Mouse (Mus musculus) adrenal gland (tissue): ENCODE measurements around the gene Mcam.
"Not testable (repeated sequence)": the region's sequence is repeated elsewhere in the genome, so short reads cannot be mapped to it uniquely, and the experiment has no call there.

Experiments
- intact Hi-C: fragments of 180-260 bp; cut with DNase I; formaldehyde crosslinking; loops from one replicate; pipeline ENCODE4 v1.15.1; 2025

The Mcam gene

DNA sequence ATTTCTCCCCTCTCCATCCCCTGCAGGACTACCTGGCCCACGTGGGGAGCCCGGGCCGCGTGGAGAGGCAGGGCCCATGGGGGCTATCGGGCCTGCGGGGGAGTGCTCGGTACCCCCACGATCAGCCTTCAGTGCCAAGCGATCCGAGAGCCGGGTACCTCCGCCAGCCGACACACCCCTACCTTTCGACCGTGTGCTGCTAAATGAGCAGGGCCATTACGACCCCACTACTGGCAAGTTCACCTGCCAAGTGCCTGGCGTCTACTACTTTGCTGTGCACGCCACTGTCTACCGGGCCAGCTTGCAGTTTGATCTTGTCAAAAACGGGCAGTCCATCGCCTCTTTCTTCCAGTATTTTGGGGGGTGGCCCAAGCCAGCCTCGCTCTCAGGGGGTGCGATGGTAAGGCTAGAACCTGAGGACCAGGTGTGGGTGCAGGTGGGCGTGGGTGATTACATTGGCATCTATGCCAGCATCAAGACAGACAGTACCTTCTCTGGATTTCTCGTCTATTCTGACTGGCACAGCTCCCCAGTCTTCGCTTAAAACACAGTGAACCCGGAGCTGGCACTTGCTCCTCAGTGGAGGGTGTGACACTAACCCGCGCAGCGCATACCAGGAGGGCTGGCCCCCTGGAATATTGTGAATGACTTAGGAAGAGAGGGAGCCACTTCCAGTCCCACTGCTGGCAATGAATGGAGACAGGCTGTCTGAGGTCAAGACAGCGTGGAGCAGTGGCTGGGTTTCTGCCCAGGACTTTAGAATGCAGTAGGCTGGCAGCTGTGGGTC, 25.8 kb upstream of the Mcam start:
- intact Hi-C loops = loop anchor here (5.0 kb wide), 1 partner anchor 36 kb away; no protein-coding TSS in a partner anchor

DNA sequence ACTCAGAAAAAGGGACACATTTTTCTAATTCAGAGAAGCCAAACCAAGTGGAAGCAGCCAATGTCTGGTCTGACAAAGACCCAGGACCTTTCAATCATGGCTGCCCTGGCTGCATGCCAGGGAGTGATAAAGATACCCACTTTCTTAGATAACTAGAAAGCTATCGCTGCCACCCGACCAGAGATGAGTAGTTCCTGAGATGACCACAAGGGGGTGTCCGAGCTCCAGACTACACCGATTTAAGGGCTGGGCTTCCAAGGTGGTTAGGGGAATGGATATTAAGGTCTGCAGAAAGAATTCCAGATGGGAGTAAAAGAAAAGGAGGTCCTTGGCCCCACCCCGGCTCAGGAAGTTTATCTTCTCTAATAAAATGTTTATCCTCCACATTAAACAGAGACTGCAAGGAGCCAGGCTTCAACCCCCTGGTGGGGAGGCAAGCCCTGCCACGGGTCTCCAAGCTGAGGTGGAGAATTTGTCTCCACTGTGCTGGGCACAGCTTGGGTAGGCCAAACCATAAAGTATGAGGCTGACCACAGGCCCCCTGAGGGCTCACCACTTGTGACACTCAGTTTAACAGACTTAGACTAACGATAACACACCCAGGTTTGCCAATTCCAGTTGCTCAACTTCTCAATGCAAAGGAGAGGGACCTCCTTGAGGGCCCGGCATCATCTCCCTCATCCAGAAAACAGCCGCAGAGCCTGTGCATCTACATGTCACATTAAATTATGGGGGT, 24.7 kb upstream of the Mcam start:
- intact Hi-C loops = loop anchor here (5.0 kb wide), 1 partner anchor 37 kb away; no protein-coding TSS in a partner anchor

DNA sequence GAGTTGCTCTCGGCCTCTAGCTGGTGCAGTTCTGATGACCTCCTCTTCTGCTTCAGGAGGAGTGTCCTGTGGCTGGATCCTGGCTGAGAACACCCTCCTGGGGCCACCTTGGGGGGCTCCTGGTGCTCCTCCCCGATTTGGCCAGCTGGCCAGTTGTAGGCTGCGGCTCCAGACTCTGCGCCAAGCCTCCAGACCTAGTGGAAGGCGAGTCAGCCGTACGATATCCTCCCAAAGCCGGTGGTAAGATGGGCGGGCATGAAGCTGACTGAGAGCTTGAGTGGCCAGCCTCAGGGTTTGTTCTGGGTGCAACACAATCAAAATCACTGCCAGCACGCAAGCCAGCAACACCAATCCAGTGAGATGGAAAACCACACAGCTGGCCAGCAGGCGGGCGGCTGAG, 22.4 kb upstream of the Mcam start:
- intact Hi-C loops = not testable (repeated sequence)

DNA sequence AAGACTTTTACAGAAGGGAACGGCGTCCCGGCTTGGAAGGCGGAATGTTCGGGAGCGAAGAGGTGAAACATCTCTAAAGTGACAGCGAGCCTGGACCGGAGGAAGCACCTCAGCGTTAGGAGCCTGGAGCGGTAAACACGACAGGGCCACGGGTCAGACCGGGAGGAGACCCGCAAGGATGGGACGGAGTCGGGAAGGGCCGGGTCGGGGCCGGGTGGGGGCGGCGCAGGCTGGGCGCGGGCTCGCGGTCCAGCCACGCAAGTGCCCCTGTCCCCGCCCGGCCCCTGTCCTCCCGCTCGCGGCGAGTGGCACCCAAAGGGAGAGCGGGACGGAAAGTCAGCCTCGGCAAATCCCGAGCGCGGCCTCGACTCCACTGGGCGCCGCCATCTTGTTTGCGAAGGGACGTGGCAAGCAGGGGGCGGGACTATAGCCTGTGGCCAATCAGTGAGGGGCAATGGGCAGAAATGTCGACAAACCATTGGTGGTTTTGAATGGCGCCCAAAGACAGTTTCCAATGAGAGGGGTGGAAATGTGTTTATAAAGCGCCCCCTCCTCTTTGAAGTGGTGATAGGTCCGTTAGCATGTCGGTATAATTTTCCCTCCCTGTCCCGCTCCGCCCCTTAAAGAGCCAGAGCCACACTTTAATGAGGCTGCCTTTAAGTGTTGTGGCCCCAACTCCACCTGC, 21.0 kb upstream of the Mcam start, which contains the start of the genes Gm49380 and Rnf26:
Gene Gm49380, minus strand, starts transcription at position 396 of the 685 bp plus-strand sequence.
Gene Rnf26, minus strand, starts transcription at position 413 of the 685 bp plus-strand sequence.
- intact Hi-C loops = no loop called here

GRCm38 (mm10) chr9:44114453-44114852, 19.8 kb upstream of the Mcam start:
- intact Hi-C loops = no loop called here

- intact Hi-C loops = no loop called here
These were observed 18.7 kb upstream of the Mcam start for GRCm38 (mm10) chr9:44115599-44115998.

DNA sequence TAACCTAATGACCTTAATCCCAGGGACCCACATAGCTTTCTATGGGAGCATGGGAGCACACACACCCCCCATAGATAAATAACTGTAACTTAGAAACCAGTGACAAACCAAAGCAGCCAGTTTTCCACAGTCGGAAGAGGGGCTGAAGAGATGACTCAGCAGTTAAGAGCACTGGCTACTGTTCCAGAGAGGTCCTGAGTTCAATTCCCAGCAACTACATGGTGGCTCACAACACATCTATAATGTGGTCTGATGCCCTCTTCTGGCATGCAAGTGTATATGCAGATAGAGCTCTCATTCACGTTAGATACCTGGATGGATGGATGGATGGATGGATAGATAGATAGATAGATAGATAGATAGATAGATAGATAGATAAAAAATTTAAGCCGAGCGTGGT, 18.1 kb upstream of the Mcam start:
- intact Hi-C loops = no loop called here

DNA sequence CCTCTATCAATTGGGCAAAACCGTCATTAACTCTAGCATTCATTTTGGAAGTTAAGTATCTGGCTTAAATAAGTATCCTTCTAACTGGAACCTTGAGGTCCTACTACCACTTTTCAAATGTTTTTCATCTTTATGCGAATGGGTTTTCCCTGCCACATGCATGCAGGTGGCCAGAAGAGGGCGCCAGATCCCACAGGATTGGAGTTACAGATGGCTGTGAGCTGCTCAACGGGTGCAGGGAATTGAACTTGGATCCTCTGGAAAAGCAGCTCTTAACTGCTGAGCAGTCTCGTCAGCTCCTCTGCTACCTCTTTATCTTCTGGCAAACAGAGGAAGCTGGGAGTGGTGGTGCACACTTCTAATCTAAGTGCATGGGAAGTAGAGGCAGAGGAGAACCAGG, 15.3 kb upstream of the Mcam start:
- intact Hi-C loops = no loop called here

GRCm38 (mm10) chr9:44119948-44120465, 14.3 kb upstream of the Mcam start:
- intact Hi-C loops = loop anchor here (10.0 kb wide), 3 partner anchors 115 to 265 kb away; partner anchors contain the start of gene Cbl

DNA sequence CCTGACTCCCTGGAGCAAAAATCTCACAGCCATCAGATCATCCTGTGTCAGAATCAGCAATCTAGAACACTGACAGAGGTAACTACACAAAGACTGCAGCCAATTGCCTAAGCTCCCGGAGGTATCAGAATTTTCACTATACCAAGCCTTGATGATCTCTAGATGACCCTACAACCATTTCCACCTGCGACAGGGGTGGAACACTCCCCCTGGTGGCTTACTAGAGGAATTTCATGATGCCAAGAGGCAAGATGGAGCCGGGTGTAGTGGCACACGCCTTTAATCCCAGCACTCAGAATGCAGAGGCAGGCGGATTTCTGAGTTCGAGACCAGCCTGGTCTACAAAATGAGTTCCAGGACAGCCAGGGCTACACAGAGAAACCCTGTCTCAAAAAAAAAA, 10.0 kb upstream of the Mcam start:
- intact Hi-C loops = loop anchor here (10.0 kb wide), 3 partner anchors 110 to 260 kb away; partner anchors contain the start of gene Cbl

DNA sequence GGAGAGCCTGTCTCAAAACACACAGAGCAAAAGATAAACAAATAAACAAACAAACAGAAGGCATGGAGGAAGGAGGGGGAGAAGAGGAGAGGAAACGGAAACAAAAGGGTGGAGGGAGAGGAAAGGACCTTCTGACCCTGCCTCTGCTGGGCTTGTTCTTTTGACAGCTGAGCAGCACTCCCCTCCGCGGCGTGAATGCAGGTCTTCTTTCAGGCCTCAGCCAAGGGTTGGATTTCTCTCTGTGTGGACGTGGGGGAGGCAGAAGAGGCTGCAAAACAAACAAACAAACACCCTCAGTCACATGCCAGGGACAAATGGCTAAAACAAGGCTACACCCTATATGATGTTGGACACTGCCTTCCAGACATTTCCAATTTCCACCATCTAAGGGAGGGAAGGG, 9.2 kb upstream of the Mcam start:
- intact Hi-C loops = loop anchor here (10.0 kb wide), 3 partner anchors 110 to 260 kb away; partner anchors contain the start of gene Cbl

DNA sequence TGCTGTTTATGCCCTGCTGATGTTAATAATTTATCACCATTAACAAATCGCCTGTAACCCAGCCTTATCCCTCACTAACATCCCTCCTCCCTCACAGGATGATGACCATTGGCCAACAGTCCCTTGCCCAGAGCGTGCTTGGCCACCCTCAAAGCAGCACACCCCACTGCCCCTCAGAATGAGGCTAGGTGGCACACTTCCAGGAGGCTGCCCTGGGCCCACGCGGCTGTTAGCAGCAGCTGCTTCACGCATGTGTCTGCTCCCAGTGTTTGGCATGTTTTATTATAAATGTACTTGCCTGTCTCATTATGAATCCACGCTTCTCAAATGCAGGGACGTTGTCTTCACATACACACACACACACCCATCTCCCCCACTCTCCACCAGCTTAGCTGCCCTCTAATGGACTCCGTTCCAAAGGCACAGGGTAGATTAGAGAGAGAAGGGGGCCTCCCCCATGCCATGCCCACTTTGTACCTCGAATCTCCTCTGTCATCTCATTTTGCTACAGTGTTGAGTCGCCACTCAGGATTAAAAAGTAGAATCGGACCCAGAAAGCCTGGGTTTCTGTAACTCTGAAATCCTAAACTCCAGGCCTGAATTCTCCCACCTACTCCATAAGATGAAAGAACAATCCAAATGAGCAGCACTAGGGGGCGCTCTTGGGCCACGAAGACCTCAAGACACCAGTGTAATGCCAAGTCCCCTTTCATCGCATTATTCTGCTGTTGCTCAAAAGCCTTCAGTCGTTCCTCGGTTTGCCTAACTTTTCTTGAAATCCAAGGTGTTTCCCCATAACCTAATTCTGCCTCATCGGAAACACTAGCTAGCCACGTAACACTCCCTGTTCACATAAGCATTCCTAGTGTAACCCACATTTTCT, 8.5 kb upstream of the Mcam start:
- intact Hi-C loops = loop anchor here (10.0 kb wide), 3 partner anchors 109 to 259 kb away; partner anchors contain the start of gene Cbl

GRCm38 (mm10) chr9:44126746-44127145, 7.5 kb upstream of the Mcam start:
- intact Hi-C loops = loop anchor here (10.0 kb wide), 3 partner anchors 108 to 258 kb away; partner anchors contain the start of gene Cbl

- intact Hi-C loops = loop anchor here (10.0 kb wide), 3 partner anchors 107 to 257 kb away; partner anchors contain the start of gene Cbl
These were observed 6.9 kb upstream of the Mcam start for GRCm38 (mm10) chr9:44127351-44127801.

DNA sequence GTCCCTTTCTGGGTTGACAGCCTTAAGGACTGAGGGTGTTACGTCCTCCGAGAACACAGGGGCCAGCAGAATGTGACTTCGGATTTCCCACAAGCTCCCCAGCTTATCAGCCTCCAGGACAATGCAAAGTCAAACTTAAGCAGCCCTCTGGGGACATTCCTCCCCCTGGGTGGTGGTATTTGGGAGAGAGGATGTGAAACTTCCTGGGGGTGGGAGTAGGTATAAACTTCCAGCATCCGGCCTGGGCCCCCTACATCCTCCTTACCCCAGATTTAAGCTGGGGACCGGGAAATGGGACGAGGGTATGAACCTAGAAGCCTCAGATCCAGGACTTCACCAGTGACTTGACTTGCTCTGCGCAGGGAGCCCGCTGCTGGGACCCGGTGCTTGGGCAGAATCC, 4.6 kb upstream of the Mcam start:
- intact Hi-C loops = loop anchor here (10.0 kb wide), 3 partner anchors 105 to 255 kb away; partner anchors contain the start of gene Cbl

- intact Hi-C loops = no loop called here
These were observed 4.2 kb upstream of the Mcam start for GRCm38 (mm10) chr9:44130034-44130433.

DNA sequence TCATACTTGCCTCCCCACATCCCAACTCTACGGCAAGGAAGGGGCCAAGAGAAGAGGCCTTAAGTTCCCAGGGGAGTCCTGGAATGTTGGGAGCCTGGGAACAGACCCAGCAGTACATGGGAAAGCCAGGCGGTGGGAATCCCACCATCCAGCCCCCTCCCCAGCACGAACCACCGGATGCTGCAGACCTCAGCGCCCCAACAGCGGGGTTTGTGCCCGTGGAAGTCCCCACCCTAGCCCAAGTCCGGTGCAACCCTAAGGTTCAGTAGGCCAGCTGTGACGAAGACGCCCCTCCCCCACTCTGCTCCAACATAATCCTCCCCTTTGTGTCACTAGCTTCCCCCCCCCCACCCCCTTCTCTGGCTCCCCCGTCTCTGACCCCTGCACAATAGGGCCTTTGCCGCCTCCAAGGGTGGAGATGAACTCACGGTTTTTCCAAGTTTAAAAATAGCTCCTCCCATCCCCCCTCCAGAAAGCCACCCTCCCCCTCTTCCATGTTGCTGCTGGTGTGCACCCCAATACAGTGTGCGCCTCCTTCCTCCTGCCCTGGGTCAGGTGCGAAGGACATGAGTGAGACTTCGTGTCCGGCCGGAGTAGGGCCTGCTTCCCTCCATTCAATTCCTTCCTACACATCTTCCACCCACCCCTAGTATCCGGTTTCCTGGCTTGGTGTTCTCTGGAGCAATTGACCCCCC, 3.5 kb upstream of the Mcam start:
- intact Hi-C loops = no loop called here

GRCm38 (mm10) chr9:44131276-44131590, 3.0 kb upstream of the Mcam start:
- intact Hi-C loops = no loop called here

- intact Hi-C loops = no loop called here
These were observed 2.1 kb upstream of the Mcam start for GRCm38 (mm10) chr9:44132200-44132599.
